Mouse (Mus musculus): ENCODE results near the gene Map1b.

The Map1b gene

DNA sequence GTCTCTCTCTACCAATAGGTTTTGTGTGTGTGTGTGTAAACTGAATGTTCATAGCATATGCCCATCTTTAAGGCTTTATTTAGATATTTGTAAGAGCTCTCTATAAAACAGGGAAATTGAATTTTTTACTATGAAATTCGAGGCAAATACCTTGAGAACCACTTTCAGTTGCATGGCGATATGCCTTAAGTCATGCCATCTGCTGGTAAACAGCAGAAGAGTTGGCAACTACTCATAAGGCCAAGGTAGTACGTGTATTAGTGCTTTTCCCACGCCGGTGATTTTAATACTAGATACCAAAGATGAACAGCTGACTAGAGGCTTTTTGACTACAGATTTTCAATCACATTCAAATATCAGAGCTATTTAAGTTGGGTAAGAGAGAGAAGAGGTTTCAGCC, 27.2 kb downstream of the Map1b start:
- peak; percentile 11 for DNase-seq (ENCODE audit: low read depth)

DNA sequence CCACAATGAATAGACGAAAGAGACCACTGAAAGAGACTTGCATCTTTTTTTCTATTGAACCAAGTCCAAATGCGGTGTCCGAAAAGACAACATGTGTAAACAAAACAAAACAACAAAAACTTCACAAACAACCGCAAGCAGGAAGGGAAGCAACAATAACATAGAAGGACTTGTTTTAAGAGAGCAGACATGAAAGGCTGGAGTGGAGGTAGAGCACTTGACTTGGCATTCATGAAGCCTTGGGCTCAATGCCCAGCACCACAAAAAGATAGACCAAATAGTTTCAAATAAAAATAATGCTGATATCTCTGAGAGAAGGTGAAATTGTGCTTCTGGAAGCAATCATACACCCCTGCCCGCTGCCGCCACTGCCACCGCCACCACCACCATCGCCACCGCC, 30.5 kb downstream of the Map1b start:
- DNase-seq (ENCODE audit: low read depth), result no peak

DNA sequence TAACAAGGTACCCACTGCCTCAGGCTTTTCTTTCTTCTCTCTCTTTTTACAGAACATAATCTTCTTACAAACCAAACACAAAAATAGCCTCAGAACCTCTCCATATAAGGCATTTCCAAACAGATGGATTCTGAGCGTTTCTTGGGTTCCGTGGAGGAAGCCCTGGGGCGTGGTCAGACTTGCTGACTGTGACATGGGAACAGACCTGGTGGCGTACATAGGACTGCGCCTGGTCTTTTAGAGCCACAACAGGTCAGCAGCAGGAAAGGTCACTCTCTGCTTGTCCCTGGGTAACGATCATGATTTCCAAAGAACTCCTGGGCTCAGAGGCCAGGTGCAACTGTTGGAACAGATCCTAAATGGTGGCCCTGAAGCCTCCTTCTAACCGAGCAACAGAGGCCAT, 31.0 kb downstream of the Map1b start:
- no peak for DNase-seq (ENCODE audit: low read depth)

DNA sequence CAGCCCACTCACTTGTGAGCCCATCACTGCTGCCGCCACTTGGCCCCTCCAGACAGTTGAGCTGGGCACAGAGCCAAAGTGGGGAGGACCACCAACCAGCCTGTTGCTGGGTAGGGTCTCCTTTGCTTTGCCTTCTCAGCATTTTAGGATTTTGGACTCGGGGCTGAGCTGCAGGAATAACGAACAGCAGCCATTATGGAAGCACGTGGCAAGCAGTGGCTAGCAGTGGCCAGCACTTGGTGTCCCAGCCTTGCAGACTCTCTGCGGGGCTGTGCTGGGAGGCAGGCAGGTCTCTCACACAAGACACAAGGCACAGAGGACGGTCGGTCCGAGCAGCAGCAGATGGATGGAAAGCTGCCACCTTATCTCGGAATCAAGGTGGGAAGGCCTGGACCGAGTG, 31.4 kb downstream of the Map1b start:
- DNase-seq (ENCODE audit: low read depth), result no peak

DNA sequence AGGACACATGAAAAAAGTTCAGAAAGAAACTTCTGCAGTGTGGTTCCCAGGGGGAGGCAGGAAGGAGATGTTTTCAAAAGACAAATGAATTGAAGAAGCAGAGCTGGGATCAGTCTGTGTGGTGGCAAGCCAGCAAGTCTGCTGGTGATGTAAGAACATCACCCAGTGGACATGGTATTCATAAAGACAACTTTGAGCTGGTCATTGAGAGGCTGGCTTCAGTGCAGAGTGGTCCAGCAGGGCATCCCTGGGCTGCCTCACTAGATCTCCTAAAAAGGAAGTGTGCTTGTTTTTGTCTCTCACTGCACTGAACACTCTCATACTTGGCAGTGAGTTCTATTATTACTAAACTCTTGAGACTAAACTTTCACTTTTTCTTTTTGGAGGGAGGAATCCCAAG, 32.9 kb downstream of the Map1b start:
- DNase-seq (ENCODE audit: low read depth), result no peak

DNA sequence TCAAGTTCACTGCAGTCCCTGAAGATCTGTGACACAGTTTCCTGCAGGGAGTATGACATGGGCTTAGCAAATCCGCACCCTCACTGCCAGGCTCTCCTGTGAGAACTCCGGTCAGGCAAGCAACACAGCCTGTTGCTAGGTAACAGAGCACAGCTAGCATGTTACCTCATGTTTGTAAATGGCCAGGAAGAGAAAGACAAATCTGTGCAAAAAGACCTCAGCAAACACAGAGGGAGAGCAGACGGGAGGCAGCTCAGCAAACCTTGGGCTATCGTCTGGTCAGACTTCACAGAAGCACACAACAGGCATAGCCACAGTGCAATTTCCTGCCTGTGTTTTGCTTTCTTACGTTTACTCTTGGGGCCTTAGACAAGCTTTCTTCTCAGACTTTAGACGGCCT, 40.9 kb downstream of the Map1b start:
- peak; percentile 89 for DNase-seq (ENCODE audit: low read depth)

DNA sequence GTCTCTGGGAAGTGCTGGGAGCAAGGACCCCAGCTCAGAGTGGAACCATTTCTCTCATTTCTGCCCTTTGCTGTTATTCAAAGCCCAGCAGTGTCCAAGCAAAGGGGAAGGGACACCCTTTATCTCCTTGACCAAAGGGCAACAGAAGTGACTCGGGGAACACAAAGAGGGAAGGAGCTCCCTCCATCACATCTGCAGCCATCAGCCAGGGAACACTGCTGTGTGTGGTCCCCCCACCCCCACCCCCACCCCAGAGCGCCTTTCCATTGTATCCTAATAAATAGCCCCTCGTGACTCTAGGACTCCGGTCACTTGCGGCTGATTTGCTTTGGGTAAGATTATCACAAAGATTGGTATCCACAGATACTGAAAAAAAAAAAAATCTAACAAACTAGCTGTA, 41.3 kb downstream of the Map1b start:
- DNase-seq (ENCODE audit: low read depth), result no peak

DNA sequence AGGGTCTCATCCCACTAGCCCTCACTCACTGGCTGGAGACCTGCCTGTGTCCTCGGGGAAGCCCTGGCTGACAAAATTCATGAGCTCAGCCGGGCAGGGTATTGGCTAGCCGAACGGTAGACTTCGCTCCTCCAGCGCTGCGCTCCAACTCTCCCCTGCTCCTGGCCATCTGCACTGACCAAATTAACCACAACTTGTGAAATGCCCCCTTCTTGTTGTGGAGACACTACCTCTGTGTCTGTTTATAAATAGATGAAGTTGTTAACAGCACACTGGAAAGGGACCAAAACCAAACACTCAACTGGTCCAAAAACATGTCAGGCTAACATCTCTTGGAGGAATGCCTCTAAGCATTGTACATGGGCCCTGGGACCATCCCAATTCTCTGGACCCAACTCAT, 42.2 kb downstream of the Map1b start:
- DNase-seq (ENCODE audit: low read depth), result no peak

DNA sequence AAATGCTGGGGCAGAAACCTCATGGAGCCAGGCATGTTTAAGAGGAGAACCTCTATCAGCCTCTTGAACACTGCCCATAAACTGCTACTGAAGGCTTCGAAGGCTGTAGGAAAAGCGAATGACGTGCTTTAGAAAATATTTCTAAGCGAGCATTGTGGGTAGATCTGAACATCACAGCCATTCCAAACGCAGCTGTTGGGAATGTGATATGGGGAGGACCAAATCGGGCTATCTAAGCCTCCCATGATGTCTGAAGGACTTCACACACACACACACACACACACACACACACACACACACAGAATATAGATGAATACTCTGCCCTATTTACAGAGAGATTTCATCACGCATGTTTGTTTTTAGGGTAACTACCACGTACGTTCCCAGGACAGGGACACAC, 44.3 kb downstream of the Map1b start:
- DNase-seq (ENCODE audit: low read depth), result no peak

DNA sequence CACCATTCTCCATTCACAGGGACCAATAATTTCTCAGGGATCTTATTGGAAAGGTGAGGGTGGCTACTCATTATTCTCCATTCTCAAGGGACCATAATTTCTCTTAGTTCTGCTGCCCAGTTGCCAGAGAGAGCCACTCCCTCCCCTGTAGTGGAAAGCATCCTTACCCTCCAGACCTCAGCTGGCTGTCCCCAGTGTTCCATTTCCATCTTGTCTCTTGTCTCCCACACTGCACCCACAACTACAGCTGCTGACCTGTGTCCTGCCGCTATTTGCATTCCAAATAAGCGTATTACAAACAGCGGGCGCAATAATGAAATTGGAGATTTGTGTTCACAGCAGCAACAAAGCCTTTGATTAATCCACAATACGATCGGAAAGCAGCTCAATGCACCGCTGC, 46.3 kb downstream of the Map1b start:
- no peak for DNase-seq (ENCODE audit: low read depth)

DNA sequence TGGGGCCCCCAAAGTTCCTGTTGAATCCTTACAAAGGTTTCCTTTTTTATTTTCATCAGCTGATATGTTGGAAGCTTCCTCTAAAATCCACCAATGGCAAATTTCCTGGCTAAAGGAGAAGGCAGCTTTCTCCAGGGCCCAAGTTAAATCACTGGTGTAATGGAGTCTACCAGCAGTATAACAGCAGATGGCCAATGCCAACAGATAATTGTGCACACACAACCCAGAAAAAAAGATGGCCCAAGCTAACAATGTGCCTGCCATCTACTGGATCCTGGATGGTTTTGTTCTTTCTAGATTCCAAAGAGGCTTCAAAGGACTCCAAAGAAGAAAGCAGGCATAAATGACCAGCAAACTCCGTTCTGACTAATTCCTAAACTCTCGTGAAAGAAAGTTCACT, 48.1 kb downstream of the Map1b start:
- no peak for DNase-seq (ENCODE audit: low read depth)

DNA sequence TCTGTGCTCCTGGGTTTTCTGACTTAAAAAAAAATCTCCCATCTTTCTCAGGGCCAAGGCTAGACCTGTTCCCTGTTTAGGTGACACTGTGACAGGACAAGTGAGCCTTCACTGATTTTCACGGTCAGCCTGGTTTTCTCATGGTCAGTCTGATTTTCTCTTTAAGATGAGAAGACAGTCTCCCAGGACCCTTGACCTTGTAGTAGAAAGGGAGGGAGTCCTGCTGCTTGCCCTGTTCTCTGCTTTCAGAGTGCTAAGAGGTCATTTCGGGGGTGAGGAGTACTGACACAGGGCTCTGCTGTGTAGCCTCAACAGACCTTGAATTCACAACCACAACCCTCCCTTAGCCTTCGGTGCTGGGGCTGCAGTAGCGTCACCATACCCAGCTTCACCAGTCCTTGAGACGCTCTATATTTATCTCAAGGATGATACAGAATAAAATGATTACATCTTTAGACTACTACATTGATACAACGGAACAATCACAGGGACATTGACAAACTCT, 49.5 kb downstream of the Map1b start:
- DNase-seq (ENCODE audit: low read depth), result no peak

DNA sequence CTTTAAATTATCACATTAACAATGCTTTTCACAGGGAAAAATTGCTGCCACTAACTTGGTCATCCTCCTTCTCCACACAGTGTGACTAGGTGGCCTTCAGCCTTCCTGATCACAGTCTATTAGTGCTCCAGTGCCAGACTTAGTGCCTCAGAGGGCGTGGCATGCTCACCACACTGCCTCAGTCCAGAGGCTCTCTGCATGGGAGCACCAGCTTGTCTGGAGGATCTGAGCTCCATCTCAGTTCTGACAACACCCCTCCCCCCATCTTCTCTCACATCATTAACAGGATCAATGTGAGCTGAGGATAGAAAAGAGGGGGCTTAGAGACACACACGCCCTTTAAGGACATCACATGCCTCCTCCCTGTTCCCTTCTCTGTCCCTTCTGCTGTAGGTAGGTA, 50.3 kb downstream of the Map1b start:
- DNase-seq (ENCODE audit: low read depth), result no peak

DNA sequence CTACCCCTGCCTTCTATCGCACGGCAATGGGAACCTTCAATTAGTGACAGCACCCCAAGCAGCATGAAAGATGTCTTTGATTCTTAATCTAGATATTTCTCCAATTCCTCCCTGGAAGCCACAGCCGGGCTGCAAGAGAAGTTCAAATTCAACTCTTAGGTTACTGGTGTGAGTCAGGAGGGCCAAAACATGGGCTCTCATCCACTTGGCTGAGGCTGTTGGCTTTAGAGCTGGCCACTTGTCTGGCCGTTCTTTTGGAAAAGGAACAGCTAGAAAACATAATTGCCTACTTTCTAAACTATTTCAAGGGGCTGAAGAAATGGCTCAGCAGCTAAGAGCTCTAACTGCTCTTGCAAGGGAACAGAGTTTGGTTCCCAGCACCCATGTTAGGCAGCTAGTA, 51.8 kb downstream of the Map1b start:
- DNase-seq (ENCODE audit: low read depth), result no peak

DNA sequence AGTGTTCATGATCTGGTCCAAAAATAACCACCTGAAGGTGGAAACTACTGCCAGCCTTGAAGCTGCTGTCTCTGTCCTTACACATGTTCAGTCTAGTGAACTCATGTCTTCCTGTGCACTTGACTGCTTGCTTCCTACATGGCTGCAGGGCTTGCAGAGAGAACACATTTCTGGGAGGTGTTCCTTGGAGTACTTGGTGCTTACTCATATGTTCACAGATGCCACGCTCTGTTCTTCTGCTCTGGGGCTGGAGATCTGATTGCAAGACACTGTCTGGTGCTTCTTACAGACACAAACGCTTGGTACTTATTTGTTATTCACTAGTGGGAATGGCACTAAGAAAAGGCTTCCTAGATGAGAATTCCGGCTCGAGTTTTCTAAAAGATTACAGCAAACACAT, 54.5 kb downstream of the Map1b start:
- no peak for DNase-seq (ENCODE audit: low read depth)

DNA sequence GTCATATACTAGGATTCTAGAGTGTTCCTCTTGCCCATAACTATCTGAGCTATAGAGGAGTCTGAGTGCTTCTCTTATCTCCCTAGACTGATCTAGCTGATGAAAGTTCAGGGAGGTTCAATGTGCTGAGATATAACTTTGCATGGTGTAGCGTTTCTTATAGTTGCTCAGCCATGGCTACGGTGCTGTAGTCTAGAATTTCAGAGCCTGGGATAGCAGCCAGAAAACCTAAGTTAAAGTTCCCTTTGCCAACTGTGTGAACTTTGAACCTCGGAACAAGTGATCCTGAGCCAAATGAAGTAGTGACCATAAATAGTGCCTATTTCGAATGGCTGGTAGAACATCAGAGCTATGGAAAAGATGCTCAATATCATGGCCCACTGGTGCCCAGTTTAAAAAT, 56.7 kb downstream of the Map1b start:
- no peak for DNase-seq (ENCODE audit: low read depth)

DNA sequence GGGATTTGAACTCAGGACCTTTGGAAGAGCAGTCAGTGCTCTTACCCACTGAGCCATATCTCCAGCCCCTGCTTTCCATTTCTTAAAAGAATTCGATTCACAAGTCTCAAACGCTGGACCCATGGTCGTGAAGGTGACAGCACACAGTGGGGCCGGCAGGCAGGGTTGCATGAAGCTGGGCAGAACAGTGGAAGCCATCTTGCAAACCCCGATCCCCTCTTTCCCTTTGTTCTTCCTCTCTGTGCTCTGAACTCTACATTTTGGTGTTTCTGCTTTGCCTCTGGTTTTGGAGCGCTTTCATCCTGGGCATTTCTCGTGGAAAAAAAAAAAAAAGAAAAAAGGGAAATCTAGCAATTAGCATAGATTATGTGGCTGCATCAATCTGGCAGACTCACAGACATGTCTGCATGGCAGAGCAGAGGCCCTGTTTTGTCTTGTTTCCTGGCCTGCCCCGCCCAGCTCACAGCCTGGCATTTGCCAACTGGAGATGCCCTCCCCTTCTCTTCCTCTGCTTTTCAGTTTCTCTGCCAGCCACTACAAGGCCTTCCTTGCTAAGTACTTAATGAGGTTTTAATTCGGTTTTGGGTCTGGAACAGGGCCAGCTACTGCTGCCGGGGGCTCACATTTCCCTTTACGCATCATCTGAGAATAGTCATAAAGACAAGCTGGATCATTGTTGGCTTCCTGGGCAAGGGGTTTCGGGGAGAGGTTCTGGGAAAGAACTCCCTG, 57.5 kb downstream of the Map1b start:
- DNase-seq (ENCODE audit: low read depth), result peak; percentile 25

DNA sequence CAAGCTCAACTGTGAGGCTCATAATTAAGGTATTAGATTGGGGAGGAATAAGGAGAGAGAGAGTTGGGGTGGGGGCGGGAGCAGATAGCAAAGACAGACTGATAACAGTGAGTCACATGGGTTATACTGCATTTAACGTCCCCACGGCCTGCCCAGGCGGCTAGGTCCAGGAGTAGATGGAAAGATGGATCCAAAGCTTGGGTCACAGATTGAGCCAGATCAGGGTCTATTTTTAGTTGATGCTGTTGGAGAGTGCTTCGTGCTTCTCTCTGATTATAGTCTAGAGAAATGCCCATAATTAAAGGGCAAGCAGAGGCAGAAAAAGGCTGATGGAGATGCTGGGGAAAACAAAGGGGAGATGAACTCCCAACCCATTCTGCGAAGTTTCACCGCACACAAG, 61.4 kb downstream of the Map1b start:
- DNase-seq (ENCODE audit: low read depth), result no peak

DNA sequence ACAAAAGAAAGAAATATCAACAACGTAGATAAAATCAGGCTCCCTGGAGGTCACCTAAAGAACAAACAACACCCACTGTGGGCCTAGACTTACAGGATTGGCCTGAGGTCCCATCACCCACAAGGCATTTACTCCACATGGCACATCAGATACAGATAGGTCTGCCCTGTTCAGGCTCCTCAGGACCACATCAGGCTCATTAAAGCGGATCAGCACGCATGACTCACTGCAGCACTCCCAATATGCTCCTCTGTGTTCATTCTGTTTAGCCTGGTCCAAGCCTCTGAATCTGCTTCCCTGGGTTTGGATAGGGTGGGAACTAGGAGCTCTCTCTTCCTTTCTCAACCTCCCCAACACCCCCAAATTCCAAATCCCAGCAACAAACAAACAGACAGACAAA, 63.9 kb downstream of the Map1b start:
- DNase-seq (ENCODE audit: low read depth), result no peak

DNA sequence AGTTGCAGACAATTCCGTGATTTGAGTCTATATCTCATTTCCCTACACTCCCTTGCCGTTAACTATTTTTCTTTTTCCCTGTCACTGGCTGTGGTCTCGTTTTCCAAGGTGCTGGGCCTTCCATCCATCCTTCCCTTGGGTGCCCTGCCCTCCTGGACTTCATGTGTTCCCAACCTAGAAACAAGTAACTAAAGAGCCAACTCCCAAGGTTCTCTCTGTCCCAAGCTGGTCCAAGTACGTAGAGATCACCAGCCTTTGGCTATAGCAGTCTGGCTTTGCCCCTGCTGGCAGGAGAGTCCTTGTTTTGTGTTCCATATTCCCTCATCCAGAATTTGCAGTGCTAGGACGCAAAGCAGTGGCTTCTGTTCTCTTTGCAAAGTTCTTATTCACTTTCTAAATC, 65.1 kb downstream of the Map1b start:
- DNase-seq (ENCODE audit: low read depth), result no peak

DNA sequence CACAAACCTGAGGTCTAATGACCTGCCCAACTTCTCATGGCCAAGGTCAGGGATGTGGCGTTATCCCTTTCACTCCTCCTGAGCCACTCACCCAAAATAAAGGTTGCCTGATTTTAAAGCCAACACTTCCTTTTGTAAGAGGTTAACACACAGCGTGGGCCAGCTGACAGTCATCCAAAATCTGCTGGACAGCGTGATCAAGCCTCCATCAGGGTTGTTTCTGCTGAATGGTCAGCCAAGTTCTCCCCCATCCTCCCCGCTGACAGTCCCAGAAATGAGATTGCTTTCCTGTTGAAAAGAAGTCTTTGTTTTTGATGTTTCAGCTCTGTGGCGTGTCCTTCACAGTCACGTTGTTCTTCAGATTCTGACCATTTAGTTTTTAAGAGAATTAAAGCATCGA, 65.6 kb downstream of the Map1b start:
- no peak for DNase-seq (ENCODE audit: low read depth)

DNA sequence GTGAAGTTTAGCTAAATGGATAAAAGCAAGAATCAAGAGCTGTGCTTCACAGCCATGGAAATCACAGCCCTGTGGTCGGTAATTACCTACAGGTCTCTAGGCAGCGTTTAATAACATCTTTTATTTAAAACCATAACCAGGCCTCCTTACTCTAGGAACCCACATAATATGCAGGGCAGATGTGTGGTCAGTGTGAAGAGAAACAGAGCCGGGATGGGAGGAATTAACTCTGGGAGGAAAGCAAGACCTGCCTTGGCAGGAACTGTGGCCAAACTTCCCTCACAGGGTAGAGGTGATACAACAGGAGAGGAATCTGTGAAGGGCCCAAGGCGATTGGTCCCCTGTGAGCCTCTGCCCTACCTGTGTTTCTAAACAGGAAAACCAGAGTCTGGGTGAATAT, 66.8 kb downstream of the Map1b start:
- no peak for DNase-seq (ENCODE audit: low read depth)

DNA sequence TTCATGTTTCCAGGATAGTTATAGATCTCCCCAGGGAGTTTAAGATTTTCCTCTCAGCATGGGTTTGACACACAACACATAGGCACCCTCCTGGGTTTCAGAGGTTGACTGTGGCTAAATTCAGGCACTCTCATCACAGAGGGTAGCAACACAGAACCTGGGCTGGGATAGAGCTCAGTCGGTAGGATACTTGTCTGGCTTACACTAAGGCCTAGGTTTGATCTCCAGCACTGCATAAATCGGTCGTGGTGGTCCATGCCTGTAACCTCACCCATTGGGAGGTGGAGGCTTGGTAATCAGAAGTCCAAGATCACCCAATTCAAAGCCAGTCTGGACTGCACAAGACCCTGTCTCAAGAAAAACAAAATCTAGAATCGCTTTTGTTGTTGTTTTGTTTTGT, 68.1 kb downstream of the Map1b start:
- DNase-seq (ENCODE audit: low read depth), result no peak

DNA sequence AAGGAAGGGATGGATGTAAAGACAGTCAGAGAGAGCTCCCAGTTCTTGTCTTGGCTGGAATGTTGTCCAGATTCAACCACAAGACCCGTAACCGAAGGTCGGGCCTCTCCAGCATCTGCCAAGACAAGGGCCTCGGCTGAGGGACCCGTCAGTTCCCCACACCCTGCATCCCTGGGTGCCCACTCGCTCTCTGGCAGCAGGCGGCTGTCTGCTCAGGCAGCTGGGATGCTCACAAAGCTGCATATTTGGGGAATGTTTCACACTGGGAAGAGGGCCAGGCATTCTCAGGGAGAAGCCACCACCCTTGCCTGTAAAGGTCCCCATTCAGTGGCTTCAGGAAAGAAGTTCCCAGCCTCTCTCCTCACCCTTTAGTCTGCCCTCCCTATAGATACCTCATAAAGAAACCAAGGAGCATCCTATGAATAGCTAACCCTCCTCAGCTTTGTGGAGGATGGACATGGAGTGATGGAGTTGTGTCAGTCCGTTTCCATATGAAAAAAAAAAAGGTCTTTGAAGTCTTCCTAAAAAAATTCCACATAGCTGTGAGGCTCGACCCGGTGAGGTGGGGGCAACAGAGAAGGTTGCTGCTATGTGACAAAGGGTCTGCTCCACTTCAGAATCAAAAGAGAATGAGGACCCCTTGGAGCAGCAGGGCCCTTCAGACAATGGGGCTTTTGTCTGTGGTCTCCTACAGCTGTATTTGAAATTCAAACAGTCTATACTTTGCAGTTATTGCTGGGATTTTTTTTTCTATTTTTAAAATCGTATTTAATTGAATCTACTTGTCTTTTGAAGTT, 68.7 kb downstream of the Map1b start:
- no peak for DNase-seq (ENCODE audit: low read depth)

Measured in 416B (cell line).